Comparison of ENCODE assay signal across 19 mouse cellular contexts in genomic region chr10:96237572-96238130, GRCm38 (mm10).
DNase-seq lines count a peak whose midpoint lies in the region; TF ChIP-seq lines count a peak whose summit lies in the region.
"Had no signal": no experiment of that assay in that cellular context is flagged by ENCODE, and none has a peak within 500 bp of the region (broad histone marks: within the 10 kb centered on the region; RNA-seq: fewer than 3 reads in every experiment).

No protein-coding gene starts in this region.

- DNase-seq in 3T3-L1 (ENCODE audit: low read depth, low spot score): peak; percentile 58
- no peak for DNase-seq in lung, postnatal 36 days
- DNase-seq in kidney, postnatal 25 days: no peak
- no peak for DNase-seq in hindbrain, embryonic 10.5 days (ENCODE audit: low spot score)
- DNase-seq: adrenal gland, adult 8-10 months; adrenal gland, postnatal 25 days; cerebellum, adult 18-20 months; cerebellum, adult 9-10 months; cerebellum, postnatal 14 days; forebrain, postnatal 0 days; gastrocnemius, adult 2 months; gastrocnemius, postnatal 14 days had no signal

- no peak for TF ChIP-seq CTCF in C2C12 (IDR thresholded peaks at IDR 0.05; ENCODE audit: control insufficient read depth, insufficient read depth, insufficient read length)
- no peak for TF ChIP-seq CTCF in bone marrow macrophage, adult 2 months (IDR thresholded peaks at IDR 0.05; ENCODE audit: low read depth, low read length)

- H3K36me3 ChIP-seq in C2C12 (ENCODE audit: control insufficient read depth, insufficient read depth) (no peaks in the 10 kb centered on the region), myocyte (ENCODE audit: control insufficient read depth, insufficient read depth) (no peaks in the 10 kb centered on the region)
- no peaks in the 10 kb centered on the region for H3K36me3 ChIP-seq in hindbrain, embryonic 10.5 days
- H3K36me3 ChIP-seq: heart, embryonic 12.5 days; heart, embryonic 15.5 days; hindbrain, embryonic 12.5 days; hindbrain, embryonic 15.5 days had no signal

- 92% methylated on average over 5 of the region's 5 CpGs for WGBS in hindbrain, embryonic 10.5 days

- no peak for TF ChIP-seq POLR2A in bone marrow macrophage, adult 2 months (IDR thresholded peaks at IDR 0.05; ENCODE audit: borderline replicate concordance, low read depth, low read length)
- TF ChIP-seq POLR2A in myocyte (IDR thresholded peaks at IDR 0.05; ENCODE audit: insufficient read length, low read depth): no peak

- peaks cover 10% of the 10 kb centered on the region for H3K9me3 ChIP-seq in hindbrain, embryonic 10.5 days
- H3K9me3 ChIP-seq: hindbrain, embryonic 12.5 days; hindbrain, embryonic 15.5 days had no signal

- H3K27ac ChIP-seq in bone marrow macrophage, adult 2 months (ENCODE audit: insufficient read depth, low read depth, low read length): peak overlapping the region; percentile 73
- H3K27ac ChIP-seq in hindbrain, embryonic 10.5 days: no peak overlapping the region
- H3K27ac ChIP-seq: gastrocnemius, adult 2 months; heart, embryonic 15.5 days; hindbrain, embryonic 12.5 days; hindbrain, embryonic 15.5 days had no signal

- peaks cover 27% of the 10 kb centered on the region for H3K4me1 ChIP-seq in bone marrow macrophage, adult 2 months (ENCODE audit: control insufficient read depth, insufficient read depth, low read length)
- H3K4me1 ChIP-seq in hindbrain, embryonic 10.5 days (replicated peaks): peaks cover 4% of the 10 kb centered on the region
- H3K4me1 ChIP-seq: hindbrain, embryonic 12.5 days; hindbrain, embryonic 15.5 days had no signal

- H3K4me3 ChIP-seq in C2C12 (ENCODE audit: insufficient read depth, poor library complexity, severe bottlenecking) (no peak overlapping the region), myocyte (no peak overlapping the region)
- H3K4me3 ChIP-seq in bone marrow macrophage, adult 2 months (ENCODE audit: insufficient read depth, low read length): no peak overlapping the region
- H3K4me3 ChIP-seq in hindbrain, embryonic 10.5 days: no peak overlapping the region
- H3K4me3 ChIP-seq: gastrocnemius, adult 2 months; heart, embryonic 12.5 days; heart, embryonic 15.5 days; hindbrain, embryonic 12.5 days; hindbrain, embryonic 15.5 days had no signal

- peak overlapping the region; percentile 77 for H3K4me2 ChIP-seq in myocyte (ENCODE audit: low read depth)
- H3K4me2 ChIP-seq: heart, embryonic 12.5 days; heart, embryonic 15.5 days; hindbrain, embryonic 12.5 days; hindbrain, embryonic 15.5 days had no signal

- H3K79me3 ChIP-seq in C2C12 (ENCODE audit: low read depth): no peaks in the 10 kb centered on the region

- H3ac ChIP-seq in C2C12 (ENCODE audit: control insufficient read depth, insufficient read length, low read depth) (no peak overlapping the region), myocyte (ENCODE audit: control insufficient read depth, insufficient read length) (no peak overlapping the region)

- H3K79me2 ChIP-seq in C2C12 (ENCODE audit: control insufficient read depth, insufficient read depth): no peaks in the 10 kb centered on the region
- H3K79me2 ChIP-seq in myocyte (ENCODE audit: control insufficient read depth, insufficient read depth): no peaks in the 10 kb centered on the region

- no peaks in the 10 kb centered on the region for H3K27me3 ChIP-seq in C2C12 (ENCODE audit: control insufficient read depth, insufficient read depth, insufficient read length)
- no peaks in the 10 kb centered on the region for H3K27me3 ChIP-seq in myocyte (ENCODE audit: control insufficient read depth, insufficient read depth, insufficient read length)
- no peaks in the 10 kb centered on the region for H3K27me3 ChIP-seq in hindbrain, embryonic 10.5 days (ENCODE audit: insufficient read depth, poor library complexity, severe bottlenecking)
- H3K27me3 ChIP-seq: heart, embryonic 12.5 days; heart, embryonic 15.5 days; hindbrain, embryonic 12.5 days; hindbrain, embryonic 15.5 days had no signal

TF ChIP-seq in C2C12, 6 proteins besides CTCF, POLR2A, EP300 and RAD21:
- TF ChIP-seq MYOD1 (IDR thresholded peaks at IDR 0.05; ENCODE audit: control insufficient read depth, insufficient read length, low read depth) (peak; percentile 70), MAX (IDR thresholded peaks at IDR 0.05) (peak; percentile 32), USF1 (IDR thresholded peaks at IDR 0.05; ENCODE audit: low read depth) (peak; percentile 24), MYOG (IDR thresholded peaks at IDR 0.05; ENCODE audit: control insufficient read depth, extremely low read depth, insufficient read length) (no peak), FOSL1 (IDR thresholded peaks at IDR 0.05; ENCODE audit: insufficient read depth, low read length, poor library complexity, severe bottlenecking) (peak; percentile 86), CEBPB (IDR thresholded peaks at IDR 0.05; ENCODE audit: low read depth) (peak; percentile 73)

TF ChIP-seq in myocyte, 11 proteins besides CTCF, POLR2A, EP300 and RAD21:
- TF ChIP-seq SRF (IDR thresholded peaks at IDR 0.05; ENCODE audit: control insufficient read depth, insufficient read length, low read depth) (no peak), CEBPB (IDR thresholded peaks at IDR 0.05; ENCODE audit: insufficient read depth, poor library complexity, severe bottlenecking) (0 out of 2 replicates have a peak, but pooled peaks have one; percentile 22)
